Mouse (Mus musculus): ENCODE measurements around the gene Csf3.
A peak's percentile ranks its signal among the peaks of the same experiment; 100 is the strongest.
"Not testable (repeated sequence)": the region's sequence is repeated elsewhere in the genome, so short reads cannot be mapped to it uniquely, and the experiment has no call there.

The Csf3 gene

DNA sequence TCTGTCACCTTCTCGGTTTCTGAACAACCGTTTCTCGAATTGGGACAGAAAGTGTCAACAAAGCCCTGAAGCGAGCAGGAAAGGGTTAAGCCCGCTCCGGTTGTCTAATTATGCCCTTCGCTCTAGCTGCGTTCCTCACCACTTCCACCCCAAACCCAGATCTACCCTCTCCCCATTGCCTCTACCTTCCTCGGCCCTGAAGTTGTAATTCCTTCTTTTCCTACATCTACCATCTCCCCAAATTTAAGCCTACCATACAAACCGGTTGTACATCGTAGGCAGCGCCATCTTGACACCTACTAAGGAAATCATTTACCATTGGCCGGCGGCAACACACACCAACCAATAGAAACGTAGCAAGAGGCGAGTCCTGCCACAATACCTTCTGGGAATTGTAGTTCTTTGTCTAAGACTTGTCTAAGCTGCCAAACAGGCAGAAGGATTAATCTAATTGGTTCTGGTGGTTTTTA is 28.1 kb downstream of the Csf3 start, which contains the start of gene Med24:
Med24 (minus strand) TSS at position 317 of the 470 bp plus-strand sequence.
- DNase-seq (ENCODE audit: low read depth, low spot score), result peak; percentile 83

GRCm38 (mm10) chr11:98730727-98731126 is 29.7 kb downstream of the Csf3 start:
- DNase-seq (ENCODE audit: low read depth, low spot score), result no peak

GRCm38 (mm10) chr11:98731134-98731533 is 30.1 kb downstream of the Csf3 start:
- DNase-seq (ENCODE audit: low read depth, low spot score), result no peak

DNA sequence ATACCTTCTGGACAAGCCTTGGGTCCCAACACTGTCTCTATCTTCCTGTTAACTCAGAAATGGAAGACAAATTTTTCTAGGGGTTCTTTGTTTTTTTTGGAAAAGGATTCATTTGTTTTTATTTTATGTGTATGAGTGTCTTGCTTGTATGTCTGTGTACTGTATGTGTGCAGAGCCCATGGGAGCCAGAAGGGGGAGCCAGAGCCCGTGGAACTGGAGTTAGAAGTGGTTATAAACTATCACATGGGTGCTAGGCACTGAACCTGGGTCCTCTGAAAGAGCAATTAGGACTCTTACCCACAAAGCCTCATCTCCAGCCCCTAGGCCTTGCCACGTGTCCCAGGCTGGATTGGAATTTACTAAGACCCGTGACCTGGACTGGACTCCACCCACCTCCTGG is 33.0 kb downstream of the Csf3 start:
- DNase-seq (ENCODE audit: low read depth, low spot score), result no peak

- no peak for DNase-seq (ENCODE audit: low read depth, low spot score)
Observed at GRCm38 (mm10) chr11:98735111-98735510, 34.0 kb downstream of the Csf3 start.

- DNase-seq (ENCODE audit: low read depth, low spot score), result no peak
Observed at GRCm38 (mm10) chr11:98736176-98736575, 35.1 kb downstream of the Csf3 start.

DNA sequence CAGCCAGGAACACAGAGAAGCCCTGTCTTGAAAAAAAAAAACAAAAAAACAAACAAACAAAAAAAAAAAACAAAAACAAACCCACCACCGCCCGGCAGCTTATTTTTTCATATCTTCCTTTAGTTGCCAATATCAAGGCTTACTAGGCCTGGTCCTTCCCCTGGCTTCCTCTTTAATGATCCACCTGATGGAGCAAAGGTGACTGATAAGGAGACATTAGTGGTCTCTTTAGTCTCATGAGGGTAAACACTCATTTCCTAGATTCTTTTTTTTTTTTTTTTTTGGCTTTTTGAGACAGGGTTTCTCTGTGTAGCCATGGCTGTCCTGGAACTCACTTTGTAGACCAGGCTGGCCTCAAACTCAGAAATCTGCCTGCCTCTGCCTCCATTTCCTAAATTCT is 36.2 kb downstream of the Csf3 start:
- not testable (repeated sequence) for DNase-seq (ENCODE audit: low read depth, low spot score)

- no peak for DNase-seq (ENCODE audit: low read depth, low spot score)
Observed at GRCm38 (mm10) chr11:98738428-98738911, 37.4 kb downstream of the Csf3 start.

GRCm38 (mm10) chr11:98738925-98739324 is 37.9 kb downstream of the Csf3 start:
- no peak for DNase-seq (ENCODE audit: low read depth, low spot score)

DNA sequence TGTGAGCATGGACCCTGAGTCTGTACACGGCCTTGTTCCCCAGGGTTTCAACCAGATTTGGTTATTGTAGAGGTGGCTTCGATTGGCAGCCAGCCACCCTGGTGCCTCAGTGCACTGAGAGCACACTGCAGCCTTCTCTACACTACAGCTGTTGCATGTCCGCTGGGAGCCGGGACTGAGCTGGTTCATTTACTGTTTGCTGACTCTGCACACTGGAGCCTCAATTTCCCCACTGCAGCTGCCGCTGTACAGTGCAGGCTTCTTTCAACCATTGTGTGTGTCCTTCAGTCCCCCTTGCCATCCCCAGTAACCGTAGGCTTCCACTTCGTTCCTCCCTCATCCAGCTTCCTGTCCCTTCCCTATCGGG is 38.9 kb downstream of the Csf3 start:
- DNase-seq (ENCODE audit: low read depth, low spot score), result no peak

- no peak for DNase-seq (ENCODE audit: low read depth, low spot score)
Observed at GRCm38 (mm10) chr11:98740393-98741050, 39.5 kb downstream of the Csf3 start, which contains the start of gene Thra. Thra (plus strand) TSS chr11:98740638.

- DNase-seq (ENCODE audit: low read depth, low spot score), result no peak
Observed at GRCm38 (mm10) chr11:98741051-98741620, 40.1 kb downstream of the Csf3 start.

DNA sequence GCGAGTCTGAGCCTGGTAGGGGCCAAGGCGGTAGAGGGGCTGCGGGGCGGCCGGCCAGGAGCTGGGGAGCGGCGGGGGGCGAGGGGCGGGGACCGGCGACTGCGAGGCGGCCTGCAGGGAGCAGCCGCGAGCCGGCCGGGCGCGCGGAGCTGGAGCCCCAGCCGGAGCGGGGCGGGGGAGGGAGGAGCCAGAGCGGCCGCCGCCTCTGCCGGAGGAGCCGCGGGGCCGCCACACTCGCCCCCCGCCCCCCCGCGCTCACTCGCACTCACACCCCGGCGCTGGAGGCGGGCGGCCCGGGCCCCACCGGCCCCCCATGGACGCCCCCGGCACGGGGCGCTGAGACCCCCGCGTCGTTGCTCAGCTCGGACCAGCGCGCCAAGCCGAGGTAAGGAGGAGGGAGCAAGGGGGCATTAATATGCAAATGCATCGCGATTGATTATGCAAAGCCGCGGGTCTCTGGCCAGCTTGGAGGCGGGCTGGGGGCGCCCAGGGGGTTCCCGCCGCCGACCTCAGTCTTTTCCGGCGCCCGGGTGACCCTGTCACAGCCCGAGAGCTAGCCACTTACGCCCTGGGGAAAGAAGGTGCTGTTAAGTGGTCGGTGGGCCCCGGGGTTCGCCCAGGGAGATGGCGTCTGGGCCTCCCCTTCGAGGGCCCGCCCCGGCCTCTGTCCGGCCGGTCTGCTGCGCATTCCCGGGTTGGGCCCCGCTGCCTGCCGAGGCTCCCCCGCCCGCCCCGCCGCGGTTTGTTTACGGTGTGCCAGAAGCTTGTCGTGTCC is 40.7 kb downstream of the Csf3 start:
- DNase-seq (ENCODE audit: low read depth, low spot score), result no peak

GRCm38 (mm10) chr11:98742397-98743291 is 41.6 kb downstream of the Csf3 start:
- DNase-seq (ENCODE audit: low read depth, low spot score), result no peak

DNA sequence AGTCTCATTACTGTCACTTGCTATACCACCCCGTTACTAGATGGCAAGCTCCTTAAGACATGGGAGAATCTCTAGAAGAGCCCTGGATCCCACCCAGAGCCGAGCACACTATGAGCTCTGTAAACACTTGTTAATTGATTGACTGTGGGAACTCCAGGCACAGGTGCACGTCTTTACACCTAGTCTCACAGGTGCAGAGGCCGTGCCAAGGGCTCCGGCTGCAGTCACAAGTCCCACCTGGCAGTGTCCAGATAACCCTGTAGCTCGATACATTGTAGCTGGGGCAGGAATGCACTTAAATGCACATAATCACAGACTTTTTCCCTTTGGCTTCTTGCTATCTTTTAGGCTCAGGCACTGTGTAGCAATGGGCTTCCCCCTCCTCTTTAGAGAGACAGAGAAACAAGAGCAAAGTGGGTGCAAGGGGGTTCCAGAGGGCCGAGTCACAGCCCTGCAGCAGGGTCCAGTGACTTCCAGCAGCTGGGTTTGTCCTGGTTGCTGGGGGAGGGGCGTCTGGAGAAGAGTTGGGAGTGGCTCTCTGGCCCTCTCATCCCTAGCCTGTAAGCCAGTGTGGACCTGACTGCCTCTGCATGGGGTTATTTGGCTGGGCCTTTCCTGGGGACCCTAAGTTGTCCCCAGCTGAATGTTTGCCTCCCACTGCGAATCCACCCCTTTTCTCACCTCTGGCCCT is 42.7 kb downstream of the Csf3 start:
- no peak for DNase-seq (ENCODE audit: low read depth, low spot score)

- no peak for DNase-seq (ENCODE audit: low read depth, low spot score)
Observed at GRCm38 (mm10) chr11:98744456-98745019, 43.5 kb downstream of the Csf3 start.

GRCm38 (mm10) chr11:98745932-98746853 is 45.1 kb downstream of the Csf3 start:
- DNase-seq (ENCODE audit: low read depth, low spot score), result no peak

DNA sequence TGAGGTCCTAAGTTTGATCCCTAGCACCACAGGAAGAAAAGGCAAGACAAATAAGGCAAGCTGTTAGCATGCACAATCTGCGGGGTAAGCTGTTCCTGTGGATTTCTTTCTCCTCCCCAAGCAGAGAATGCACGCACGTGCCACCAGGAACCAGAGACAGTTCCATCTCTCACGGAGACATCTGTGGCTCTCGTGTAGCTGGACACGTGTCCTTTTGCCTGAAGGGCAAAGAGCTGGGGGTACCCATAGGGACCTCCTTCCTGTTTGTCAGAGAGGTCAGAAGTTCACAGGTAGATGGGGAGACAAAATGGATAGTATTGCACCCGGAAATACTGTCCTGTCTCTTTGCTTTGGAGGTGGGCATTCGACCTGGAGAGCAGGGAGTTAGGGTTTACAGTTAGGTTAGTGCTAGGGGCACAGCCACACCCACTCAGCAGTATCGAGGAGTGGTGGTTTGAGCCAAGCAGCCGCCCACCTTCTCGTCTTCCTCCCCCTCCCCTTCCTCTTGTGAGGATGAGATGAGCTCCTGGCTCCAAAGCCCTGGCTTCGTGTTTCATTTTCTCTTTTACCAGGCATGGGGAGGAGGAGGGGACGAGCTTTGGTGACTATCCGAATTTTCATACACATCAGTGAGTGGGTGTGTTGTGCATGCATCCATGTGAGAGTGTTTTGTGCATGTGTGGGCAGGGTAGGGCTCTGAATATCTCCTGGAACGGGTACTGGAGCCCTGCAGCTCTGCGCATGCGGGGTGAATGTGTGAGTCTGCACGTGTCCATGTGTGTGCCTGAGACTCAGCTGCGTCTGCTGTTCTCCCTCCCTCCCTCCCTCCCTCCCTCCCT is 46.0 kb downstream of the Csf3 start:
- no peak for DNase-seq (ENCODE audit: low read depth, low spot score)
